Mouse (Mus musculus): Measurements from ENCODE around the gene Gm3336.

Gm3336 gene

DNA sequence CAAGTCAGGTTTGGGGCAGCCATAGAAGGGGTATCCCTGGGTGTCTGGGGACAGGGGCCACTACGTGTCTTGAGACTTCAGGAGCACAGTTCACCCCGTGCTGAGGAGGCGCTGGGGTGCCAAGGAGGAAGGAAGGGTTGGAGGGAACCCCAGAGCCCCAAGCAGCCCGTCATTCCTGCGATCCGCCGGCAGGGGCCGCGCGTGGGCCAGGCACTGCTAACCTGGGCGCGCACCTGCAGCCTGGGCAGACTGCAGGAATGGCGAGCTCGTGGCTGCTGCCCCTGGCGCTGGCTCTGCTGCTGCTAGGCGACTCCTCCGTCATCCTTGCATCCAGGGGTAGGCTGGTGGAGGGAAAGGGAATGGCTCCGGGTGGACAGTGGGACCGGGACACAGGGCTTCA lies at the start of gene Gm3336:
Gm3336 (plus strand) TSS at position 247 of the 400 bp plus-strand sequence.
- DNase-seq (ENCODE audit: low read depth, low spot score): peak; percentile 77

DNA sequence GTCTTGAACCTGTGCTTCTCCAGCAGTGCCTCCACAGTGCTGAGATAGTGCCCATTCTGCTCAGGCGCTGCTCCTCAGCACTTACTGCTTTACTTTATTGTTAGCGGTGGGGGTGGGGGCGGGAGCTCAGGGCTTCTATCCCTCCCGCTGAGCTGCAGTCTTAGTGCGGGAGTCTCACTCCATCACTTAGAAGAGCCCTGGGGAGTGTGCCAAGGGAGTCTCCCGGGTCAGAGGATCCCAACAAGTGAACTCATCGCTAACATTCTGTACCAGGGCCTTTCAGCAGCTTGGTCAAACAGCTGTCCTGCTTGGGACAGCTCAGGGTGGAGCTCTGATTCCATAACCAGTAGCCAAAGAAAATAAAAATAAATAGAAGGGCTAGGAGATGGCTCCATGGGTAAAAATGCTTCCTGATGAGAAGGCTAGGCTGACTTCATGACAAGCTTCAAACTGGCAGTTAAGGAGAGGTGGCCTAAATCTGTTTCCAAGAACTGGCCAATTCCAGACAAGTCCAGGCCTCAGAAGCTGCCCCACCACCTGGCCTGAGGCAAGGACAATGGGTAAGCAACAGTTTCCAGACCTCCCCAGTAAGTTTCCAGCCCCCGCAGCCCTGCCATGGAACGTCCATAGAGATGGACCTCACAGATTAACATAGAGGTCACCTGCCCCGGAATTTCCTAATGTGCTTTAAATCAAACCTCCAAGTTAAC lies 46.6 kb upstream of the Gm3336 start:
- peak; percentile 65 for DNase-seq (ENCODE audit: low read depth, low spot score)

DNA sequence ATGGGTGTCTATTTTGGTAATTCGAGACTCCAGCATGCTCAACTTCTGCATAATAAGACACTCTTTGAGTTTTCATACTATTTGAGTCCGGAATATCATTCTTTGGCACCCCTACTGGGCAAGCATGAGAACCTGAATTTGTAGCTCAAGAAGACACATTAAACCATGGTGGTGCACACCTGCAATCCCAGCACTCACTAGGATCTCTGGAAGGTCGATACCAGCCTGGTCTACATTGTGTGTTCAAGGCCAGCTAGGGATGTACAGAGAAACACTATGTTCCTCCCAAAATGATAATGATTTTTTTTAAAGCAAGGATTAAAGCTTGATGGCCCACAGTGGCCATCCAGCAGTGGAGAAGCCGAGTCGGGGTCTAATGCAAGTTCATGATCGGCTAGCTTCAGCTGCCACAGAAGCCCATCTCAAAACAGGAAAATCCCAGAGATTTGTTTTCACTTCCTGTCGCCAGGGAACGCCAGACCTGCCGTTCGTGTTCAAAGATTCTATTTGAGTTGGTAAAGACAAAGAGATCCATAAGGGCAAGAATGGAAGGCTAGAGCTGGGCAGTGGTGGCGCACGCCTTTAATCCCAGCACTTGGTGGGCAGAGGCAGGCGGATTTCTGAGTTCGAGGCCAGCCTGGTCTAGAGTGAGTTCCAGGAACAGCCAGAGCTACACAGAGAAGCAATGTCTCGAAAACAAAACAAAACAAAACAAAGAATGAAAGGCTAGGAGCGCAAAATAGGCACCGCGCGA lies 45.8 kb upstream of the Gm3336 start:
- no peak for DNase-seq (ENCODE audit: low read depth, low spot score)

DNA sequence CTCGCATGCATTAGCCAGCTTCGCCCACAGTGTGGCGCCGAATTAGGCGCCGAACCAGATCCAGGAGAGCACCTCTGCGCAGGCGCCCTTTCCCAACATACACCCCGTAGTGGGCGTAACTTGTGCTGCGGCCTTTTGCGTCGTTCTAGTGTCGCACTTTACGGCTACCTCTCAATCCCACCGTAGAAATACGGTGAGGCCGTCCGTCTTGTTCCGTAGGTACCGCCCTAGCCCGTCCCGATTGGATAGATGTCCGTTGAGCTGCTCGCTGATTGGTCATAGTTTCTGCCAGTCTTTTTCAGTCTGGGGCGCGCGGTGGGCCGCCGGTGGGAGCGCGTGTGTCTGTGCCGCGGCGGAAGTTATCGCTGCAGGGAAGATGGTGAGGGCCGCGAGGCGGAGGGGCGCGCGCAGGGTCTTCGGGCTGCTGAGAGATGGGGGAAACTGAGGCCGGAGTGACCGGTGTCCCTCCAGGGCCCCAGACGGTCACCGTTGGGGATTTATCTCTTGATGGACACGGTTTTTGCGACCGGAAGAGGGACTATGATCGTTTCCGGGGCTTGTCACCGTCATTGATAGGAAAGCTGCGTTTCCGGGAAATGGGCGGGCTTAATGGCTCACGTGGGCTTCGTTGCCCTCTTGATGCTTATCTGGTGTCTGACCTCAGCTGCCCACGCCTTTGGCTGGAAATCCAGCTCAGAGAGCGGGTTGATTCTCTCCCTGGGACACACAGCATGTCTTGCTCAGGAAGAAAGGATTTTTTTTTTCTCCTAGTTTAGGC lies 45.1 kb upstream of the Gm3336 start, which contains the start of gene Lsm4:
Lsm4 (plus strand) TSS at position 170 of the 778 bp plus-strand sequence.
- DNase-seq (ENCODE audit: low read depth, low spot score): peak; percentile 100

DNA sequence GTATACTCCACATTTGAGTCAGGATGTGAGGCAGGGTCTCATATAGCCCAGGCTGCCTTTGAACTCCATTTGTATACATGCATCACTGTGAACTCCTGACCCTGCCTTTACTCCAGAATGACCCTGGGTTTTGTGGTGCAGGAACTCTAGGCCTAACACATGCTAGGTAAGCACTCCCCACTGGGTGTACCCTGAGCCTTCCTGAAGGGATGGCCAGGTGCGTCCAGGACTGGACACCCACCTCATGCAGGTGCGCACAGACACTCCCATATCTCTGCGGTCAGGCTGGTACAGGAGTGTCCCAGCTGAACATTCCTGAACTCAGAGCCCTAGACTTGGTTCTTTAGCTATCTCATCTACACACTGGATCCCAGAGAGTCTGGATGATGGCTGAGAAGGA lies 44.2 kb upstream of the Gm3336 start:
- peak; percentile 48 for DNase-seq (ENCODE audit: low read depth, low spot score)

DNA sequence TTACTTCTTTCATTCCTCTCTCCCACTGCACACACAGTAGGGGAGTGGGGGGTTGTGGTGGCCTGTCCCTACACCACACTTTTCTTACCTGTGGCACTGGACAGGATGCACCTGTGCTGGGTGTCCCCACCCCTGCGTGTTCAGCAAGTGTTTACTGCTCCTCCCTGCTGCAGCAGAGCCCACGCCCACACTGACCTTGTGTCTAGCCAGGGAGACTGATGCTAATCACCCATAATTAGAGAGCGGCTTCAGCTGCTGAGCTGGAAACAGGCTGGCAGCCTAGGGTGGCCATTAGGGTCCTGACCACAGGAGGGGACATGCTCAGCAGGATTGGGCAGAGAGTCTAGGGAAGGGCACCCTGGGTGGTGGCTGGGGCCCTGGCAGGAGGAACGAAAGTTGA lies 43.6 kb upstream of the Gm3336 start:
- peak; percentile 77 for DNase-seq (ENCODE audit: low read depth, low spot score)

DNA sequence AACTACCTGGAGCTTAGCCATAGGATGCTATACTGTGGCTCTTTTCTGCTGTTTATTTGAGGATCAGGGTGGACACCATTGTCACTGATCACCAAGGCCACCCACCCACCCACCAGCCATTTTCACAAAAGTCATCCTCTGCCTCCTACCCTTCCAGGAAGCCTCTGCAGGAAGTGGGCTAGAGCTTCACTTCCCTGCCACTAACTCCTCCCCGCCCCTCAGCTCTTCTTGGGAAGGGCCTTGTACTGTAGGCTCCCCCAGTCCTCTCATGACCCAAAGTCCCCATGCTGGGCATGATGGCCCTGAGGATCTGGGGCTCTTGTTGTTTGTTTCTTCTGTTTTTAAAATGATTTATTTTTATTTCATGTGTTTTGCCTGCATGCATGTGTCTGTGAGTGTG lies 43.0 kb upstream of the Gm3336 start:
- no peak for DNase-seq (ENCODE audit: low read depth, low spot score)

DNA sequence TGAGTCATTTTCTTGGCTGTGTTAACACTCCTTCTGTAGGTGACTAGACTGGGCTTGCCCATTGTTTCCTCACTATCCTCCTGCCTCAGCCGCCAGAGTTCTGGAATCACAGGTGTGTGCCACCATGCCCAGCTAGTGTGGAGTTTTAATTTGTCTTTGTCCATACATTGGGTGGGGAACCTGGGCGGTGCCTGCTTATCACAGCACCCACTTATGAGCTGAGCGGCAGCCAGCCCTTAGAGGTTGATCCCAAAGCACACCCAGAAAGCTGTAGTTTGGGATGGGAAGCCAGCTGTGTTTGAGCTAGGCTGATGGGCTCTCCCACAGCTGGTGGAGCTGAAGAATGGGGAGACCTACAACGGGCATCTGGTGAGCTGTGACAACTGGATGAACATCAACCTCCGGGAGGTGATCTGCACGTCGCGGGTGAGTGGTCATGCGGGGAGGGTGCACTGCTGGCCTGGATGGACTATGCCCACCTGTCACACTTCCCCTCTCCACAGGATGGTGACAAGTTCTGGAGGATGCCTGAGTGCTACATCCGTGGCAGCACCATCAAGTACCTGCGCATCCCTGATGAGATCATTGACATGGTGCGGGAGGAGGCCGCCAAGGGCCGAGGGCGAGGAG lies 40.8 kb upstream of the Gm3336 start:
- no peak for DNase-seq (ENCODE audit: low read depth, low spot score)

DNA sequence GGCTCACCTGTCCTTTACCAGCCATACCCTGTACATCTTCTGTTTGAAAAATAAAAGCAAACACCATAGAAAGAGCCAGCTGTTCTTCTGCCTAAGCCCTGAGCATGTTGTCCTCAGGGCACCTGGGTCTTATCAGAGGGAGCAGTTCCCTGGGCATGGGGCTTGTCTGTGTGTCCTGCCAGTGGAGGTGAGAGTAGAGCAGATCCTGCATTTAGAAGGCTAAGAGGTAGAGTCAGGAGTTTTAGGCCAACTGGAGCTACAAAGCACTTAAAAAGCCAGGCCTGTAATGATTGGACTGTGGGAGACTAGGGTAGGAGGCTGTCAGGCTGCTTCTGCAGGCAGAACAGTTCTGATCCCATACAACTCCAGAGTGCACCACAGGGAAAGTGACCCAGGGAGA lies 39.7 kb upstream of the Gm3336 start:
- DNase-seq (ENCODE audit: low read depth, low spot score): no peak

DNA sequence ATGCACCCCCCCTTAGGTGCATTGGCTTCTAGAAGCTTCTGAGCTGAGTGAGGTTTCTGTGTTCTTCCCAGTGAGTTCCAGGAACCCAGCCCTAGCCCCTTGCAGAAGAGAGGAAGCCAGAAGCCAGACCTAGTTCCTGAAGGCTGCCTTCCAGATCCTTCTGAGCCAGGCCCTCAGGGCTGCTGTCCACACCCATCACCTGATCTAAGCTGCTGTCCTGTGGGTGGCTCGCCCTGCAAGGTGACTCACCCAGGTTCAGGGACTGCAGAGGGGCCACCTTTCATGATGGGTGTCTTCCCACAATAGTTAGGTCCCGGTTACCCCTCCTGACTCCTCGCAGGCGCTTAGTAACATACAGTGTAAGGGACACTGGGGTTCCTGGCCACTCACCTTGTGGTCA lies 38.9 kb upstream of the Gm3336 start:
- DNase-seq (ENCODE audit: low read depth, low spot score): no peak

DNA sequence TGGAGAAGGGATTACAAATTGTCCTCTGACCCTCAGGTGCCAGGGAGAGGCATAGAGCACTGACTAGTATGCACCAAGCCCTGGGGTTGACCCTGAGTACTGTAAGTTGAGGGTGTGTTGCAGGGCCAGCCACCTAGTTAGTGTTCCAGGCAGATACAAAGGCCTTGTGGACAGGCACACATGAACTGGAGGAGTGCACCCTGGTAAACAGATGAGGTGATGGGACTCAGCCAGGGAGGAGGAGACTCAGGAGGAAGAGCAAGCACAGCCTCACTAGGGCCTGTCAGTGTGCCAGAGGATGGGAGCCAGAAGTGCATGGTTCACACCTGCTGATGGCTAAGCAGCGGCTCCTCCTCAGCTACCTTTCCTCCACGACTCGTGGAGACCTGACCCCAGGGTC lies 38.3 kb upstream of the Gm3336 start:
- DNase-seq (ENCODE audit: low read depth, low spot score): no peak

DNA sequence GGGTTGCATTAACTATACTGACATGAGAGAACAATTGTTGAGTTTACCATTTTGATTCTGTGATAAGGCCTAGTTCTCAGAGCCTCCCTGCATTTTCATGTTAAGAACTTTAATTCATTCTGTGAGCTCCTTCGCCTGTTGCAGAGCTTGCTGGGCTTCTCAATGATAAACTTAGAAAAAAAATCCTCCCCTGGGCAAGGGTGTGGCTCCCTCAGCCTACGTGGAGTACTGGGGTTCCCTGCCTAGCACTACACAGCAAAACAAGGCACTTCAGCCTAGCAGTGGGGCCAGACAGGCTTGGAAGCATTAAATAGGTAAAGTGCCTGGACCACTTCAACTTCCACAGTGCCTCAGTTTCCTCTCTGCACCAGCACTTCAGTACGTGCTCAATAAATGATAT lies 36.9 kb upstream of the Gm3336 start:
- no peak for DNase-seq (ENCODE audit: low read depth, low spot score)

DNA sequence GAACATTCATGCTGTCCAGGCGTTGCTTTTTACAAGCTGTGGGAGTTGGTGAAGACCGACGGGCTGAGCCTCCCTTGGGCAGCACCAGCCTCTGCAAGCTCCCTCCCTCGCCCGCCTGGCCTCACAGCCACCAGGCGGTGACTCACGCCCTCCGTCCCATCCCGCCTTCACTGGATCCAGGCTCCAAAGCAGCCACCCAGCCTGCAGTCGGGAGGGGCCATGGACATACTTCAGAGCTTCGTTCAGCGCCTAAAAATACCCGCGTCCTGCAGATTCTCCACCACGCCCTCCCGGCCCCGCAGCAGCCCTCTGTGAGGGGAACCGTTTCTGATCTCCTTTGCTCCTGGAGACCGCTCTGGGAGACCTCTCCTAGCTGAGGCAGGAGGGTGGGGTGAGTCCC lies 36.1 kb upstream of the Gm3336 start:
- DNase-seq (ENCODE audit: low read depth, low spot score): peak; percentile 72

DNA sequence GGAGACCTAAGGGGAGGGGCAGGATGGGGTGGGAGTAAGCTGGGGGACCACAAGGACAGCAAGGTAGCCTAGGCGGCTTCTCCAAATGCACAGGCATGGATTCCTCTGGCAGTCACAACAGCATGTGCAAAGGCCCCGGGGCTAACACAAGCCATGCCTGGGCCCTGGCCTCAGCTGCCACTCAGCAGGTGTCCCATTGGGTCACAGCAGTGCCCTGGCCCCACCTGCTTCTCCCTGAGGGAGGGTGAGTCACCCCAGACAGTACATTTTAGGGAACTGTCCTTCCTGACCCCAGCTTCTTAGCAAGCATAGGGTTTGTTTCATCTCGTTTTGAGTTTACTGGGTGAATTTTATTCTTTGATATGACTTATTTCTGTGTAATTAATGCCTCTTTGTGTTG lies 35.7 kb upstream of the Gm3336 start:
- no peak for DNase-seq (ENCODE audit: low read depth, low spot score)

DNA sequence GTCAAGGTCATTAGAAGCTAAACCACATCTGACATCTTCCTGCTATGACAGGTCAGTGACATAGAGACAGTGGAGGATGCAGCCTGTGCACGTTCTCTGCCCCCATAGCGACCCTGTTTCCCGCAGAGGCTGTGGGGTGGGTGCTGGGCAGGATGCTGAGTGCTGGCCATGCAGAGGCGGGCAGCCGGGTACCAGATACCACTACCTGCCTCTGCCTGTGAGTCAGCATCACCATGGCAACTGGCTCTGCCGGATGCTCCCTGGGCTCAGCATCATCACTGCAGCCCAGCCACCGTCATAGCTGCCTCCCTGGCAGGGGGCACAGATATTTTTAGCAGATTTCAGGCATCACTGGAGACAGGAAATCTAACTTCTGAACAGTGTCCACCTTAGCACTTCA lies 34.1 kb upstream of the Gm3336 start:
- DNase-seq (ENCODE audit: low read depth, low spot score): no peak

DNA sequence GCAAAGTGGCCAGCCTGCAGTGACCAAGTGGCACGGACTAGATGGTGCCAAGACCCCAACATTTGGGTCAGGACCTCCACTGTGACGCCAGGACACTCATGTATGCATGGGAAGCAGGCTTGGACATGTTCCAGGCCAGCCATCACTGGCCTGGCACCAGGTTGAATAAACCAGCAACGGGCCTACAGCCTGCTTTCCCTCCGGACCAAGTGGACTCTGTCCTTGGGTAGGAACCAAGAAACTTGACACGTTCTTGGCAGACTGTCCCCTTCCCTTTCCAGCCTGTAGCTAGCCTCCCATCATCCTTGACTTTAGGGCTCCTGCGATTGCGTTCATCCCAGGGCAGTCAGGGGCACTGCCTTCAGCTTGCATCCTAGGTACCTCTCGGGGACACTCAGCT lies 30.8 kb upstream of the Gm3336 start:
- DNase-seq (ENCODE audit: low read depth, low spot score): no peak

DNA sequence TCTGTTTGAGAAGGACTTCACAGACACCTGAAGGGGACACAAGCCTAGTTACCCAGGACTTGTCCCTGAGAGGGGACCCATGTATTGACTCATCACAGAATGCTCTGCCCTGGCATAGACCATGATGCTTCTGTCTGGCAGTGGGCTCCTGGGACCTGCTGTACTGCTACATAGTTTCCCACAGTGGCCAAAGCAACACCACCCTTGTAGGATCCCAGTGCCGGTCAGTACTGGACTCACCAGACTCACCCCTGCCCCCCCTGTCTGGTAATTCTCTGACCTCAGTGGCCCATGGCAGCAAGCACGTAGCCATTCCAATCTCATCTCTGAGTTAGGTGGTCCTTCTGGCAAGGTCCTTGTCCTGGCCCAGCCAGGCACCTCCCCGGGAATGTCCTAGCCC lies 30.2 kb upstream of the Gm3336 start:
- no peak for DNase-seq (ENCODE audit: low read depth, low spot score)

DNA sequence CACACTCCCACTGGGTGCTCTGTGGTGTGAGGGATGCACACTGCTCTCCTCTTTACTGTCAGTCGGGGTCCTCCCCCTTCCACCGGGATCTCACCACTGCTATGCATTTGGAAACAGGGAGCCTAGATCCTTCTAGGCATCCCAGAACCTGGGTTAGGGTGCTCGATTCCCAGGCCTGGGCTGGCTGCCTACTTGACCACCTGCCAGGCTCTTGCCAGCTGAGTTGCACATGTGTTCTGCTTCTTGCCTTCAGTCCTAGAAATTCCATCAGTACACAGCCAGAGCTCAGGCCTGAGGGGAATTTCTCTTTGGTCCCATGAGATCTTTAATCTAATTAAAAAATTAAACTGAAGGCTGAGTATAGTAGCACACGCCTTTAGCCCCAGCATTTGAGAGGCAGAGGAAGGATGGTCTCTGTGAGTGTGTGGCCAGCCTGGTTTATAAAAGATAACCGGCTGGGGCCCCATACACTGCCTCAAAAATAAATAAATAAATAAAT lies 28.4 kb upstream of the Gm3336 start:
- no peak for DNase-seq (ENCODE audit: low read depth, low spot score)

DNA sequence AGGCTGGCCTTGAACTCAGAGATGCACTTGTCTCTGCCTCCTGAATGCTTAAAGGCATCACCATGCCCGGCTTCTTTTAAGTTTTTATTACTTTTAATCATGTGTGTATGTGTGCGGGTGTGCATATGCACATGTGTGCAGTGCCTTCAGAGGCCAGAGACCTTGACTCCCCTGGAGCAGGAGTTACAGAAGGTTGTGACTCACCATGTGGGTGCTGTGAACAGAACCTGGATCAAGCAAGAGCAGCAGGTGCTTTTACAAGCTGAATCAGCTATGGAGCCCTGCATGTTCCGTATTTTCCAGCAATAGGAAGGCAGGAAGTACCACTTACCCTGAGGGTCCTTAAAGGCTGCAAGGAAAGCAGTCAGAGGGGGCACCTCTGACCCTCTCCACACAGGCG lies 27.1 kb upstream of the Gm3336 start:
- DNase-seq (ENCODE audit: low read depth, low spot score): no peak

DNA sequence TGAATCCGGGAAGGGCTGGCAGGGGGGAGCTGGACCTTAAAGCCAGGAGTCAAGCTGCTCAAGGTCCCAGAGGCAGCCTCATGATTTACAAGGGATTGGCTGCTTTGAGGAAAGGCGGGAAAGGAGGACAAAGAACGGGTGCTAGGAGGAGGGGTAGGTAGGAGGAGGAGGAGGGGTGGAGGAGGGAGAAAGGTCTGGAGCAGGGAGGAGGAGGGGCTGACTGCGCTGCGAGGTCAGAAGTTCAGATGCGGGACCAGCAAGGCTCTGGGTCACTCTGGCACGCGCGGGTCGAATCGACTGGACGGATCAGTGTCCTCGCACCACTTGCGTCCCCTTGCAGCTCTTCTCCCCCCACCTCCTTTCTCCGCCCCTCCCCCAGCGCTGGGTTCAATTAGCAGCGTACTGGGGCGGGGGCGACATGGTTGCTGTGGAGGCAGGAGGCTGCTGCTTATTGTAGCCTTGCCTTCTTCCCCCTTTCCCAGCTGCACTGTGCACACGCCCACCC lies 26.6 kb upstream of the Gm3336 start:
- DNase-seq (ENCODE audit: low read depth, low spot score): peak; percentile 95

DNA sequence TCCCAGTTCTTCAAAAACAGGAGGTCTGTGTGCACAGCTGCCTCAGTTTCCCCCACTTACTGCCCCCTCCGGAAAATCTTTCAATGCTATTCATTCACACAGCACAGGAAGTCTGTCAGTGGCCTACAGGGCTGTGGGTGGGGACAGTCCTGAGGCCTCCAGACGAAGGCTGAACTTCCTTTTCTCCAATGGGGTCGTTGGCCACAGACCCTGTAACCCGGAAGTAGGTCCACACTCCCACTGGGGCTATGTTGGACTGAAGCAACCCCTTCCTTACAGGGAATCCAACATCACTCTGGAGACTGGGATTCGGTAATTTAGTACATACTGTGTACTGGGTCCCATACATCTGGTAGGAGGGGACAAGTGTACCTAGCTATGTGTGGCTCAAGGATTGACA lies 24.7 kb upstream of the Gm3336 start:
- DNase-seq (ENCODE audit: low read depth, low spot score): no peak

Data from ES-CJ7 (cell line).